Mouse (Mus musculus) small intestine, adult 2 months (tissue): ENCODE measurements around the gene Lcn4.

Experiments used
- CTCF ChIP-seq: fragments of 200-500 bp; IDR thresholded peaks from 2 replicates; pipeline ENCODE4 v1.5.1; 2012; ENCODE audit warnings: low read depth, mild to moderate bottlenecking, control low read depth, inconsistent platforms, low read length, moderate library complexity, mixed read lengths; ENCODE audit not compliant: insufficient replicate concordance, insufficient read length; ENCODE audit errors: extremely low read depth
- POLR2A ChIP-seq: fragments of 200-500 bp; IDR thresholded peaks from 2 replicates; pipeline ENCODE4 v1.6.1; 2012; ENCODE audit warnings: low read depth, mild to moderate bottlenecking, control low read depth, inconsistent platforms, low read length, moderate library complexity

DNA sequence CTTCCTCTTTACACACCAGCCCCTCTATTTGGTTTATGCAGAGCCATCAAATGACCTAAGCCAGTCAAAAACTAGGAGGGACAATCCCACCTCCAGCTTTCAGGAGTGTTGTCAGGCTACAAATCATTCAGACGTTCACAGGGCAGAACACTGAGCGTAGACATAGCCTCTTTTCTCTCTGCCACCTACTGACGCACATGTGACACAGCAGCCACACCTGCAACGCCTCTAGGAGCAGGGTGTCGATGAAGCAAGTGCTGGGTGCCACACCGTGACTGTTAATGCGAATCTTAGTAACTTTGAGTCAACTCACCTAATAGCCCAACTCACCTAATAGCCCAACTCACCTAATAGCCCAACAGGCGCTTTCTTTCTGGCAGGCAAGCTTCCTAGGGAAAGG lies 32.0 kb downstream of the Lcn4 start:
- TF ChIP-seq CTCF, result peak; percentile 60; the same call in 1 of the 2 replicates
- TF ChIP-seq POLR2A, result no peak
